Mouse (Mus musculus) myocyte (in vitro differentiated cells): ENCODE results near the gene Mbnl2. TPM values are rescaled to one million over a fixed set of nuclear protein-coding genes. Genes with fewer than 3 reads are reported as not detected.

Experiments
- H3K27me3 ChIP-seq: one replicate; pipeline ENCODE4 v1.6.1; 2011; ENCODE audit not compliant: control insufficient read depth, insufficient read depth, insufficient read length
- H3K36me3 ChIP-seq: one replicate; pipeline ENCODE4 v1.6.1; 2011; ENCODE audit not compliant: control insufficient read depth, insufficient read depth
- H3K4me2 ChIP-seq: one replicate; pipeline ENCODE4 v1.6.1; 2011; ENCODE audit warnings: low read depth, control low read depth
- H3K4me3 ChIP-seq: one replicate; pipeline ENCODE4 v1.5.1; 2011; ENCODE audit warnings: mild to moderate bottlenecking, control low read depth, moderate library complexity
- H3K79me2 ChIP-seq: one replicate; pipeline ENCODE4 v1.6.1; 2011; ENCODE audit not compliant: control insufficient read depth, insufficient read depth
- H3ac ChIP-seq: one replicate; pipeline ENCODE4 v1.6.1; 2011; ENCODE audit not compliant: control insufficient read depth, insufficient read length
- CEBPB ChIP-seq: IDR thresholded peaks from 2 replicates; pipeline ENCODE4 v1.6.1; 2011; ENCODE audit warnings: mild to moderate bottlenecking, moderate library complexity; ENCODE audit not compliant: poor library complexity, insufficient read depth, severe bottlenecking
- E2F4 ChIP-seq: IDR thresholded peaks from one replicate; pipeline ENCODE4 v1.6.1; 2011; ENCODE audit warnings: mild to moderate bottlenecking, control low read depth, moderate library complexity; ENCODE audit not compliant: insufficient read depth
- MAX ChIP-seq: IDR thresholded peaks from one replicate; pipeline ENCODE4 v1.6.1; 2011; ENCODE audit warnings: low read depth, mild to moderate bottlenecking, control low read depth
- MYOD1 ChIP-seq, 3 experiments: IDR thresholded peaks; one replicate each; pipeline ENCODE4 v1.6.1; 2011; ENCODE audit warnings: control low read depth in 2 of 3, low read depth in 2 of 3, mild to moderate bottlenecking in 2 of 3, moderate library complexity in 1 of 3; ENCODE audit not compliant: insufficient read length in 2 of 3, control insufficient read depth in 1 of 3
- MYOG ChIP-seq, 3 experiments: IDR thresholded peaks; one replicate each; pipeline ENCODE4 v1.6.1; 2011; ENCODE audit warnings: control low read depth in 2 of 3, low read depth in 2 of 3, mild to moderate bottlenecking in 2 of 3; ENCODE audit not compliant: insufficient read length in 2 of 3, control insufficient read depth in 1 of 3, insufficient read depth in 1 of 3
- POLR2A ChIP-seq: IDR thresholded peaks from one replicate; pipeline ENCODE4 v1.6.1; 2011; ENCODE audit warnings: low read depth, mild to moderate bottlenecking, control low read depth, moderate library complexity; ENCODE audit not compliant: insufficient read length
- POLR2AphosphoS2 ChIP-seq: IDR thresholded peaks from one replicate; pipeline ENCODE4 v1.6.1; 2011; ENCODE audit warnings: low read depth, control low read depth; ENCODE audit not compliant: insufficient read length
- REST ChIP-seq: IDR thresholded peaks from one replicate; pipeline ENCODE4 v1.6.1; 2011; ENCODE audit warnings: mild to moderate bottlenecking, control low read depth, moderate library complexity; ENCODE audit not compliant: insufficient read depth, insufficient read length
- SRF ChIP-seq: IDR thresholded peaks from one replicate; pipeline ENCODE4 v1.6.1; 2011; ENCODE audit warnings: low read depth; ENCODE audit not compliant: control insufficient read depth, insufficient read length
- TCF12 ChIP-seq: IDR thresholded peaks from one replicate; pipeline ENCODE4 v1.6.1; 2011; ENCODE audit warnings: mild to moderate bottlenecking, control low read depth; ENCODE audit not compliant: poor library complexity, insufficient read depth, severe bottlenecking
- TCF3 ChIP-seq: IDR thresholded peaks from one replicate; pipeline ENCODE4 v1.6.1; 2011; ENCODE audit warnings: low read depth, control low read depth; ENCODE audit not compliant: insufficient read length
- USF1 ChIP-seq: IDR thresholded peaks from one replicate; pipeline ENCODE4 v1.6.1; 2011; ENCODE audit warnings: low read depth, mild to moderate bottlenecking, control low read depth, moderate library complexity
- polyA plus RNA-seq: library from polyadenylated mRNA; unstranded; fragments of >200 nt; fragmentation: generic; extraction: Trizol; gene quantifications from one replicate; pipeline ENCODE4 v1.2.1, GENCODE M21; 2012; ENCODE audit warnings: missing spikeins

The Mbnl2 gene
- polyA plus RNA-seq, 1 experiment: 38.5 TPM

DNA sequence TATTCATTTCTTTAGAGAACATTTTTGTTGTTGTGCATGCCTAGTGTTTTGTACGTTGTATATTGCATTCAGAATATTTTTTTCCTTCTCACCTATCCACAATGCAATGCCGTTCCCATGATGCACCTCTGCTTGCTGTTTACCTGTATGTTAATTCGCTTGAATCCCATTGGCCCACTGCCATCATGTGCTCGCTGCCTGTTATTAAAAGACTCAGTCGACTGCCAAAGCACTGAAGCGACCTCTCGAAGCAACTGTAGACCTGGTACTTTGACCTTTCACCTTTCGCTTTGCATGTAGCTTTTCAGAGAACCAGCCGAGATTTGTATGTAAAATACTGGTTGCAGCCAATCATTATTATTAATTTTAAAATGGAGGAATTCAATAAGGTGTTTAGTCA, 120.0 kb downstream of the Mbnl2 start:
- no peak overlapping the region for H3K4me2 ChIP-seq
- TF ChIP-seq CEBPB (no peak), E2F4 (no peak), TCF3 (no peak), POLR2AphosphoS2 (no peak), SRF (no peak), USF1 (no peak), MAX (no peak), TCF12 (no peak), MYOG (IDR thresholded peaks at IDR 0.05; ENCODE audit: control insufficient read depth in 1 of 3, insufficient read depth in 1 of 3, insufficient read length in 2 of 3, low read depth in 2 of 3) (no peak), REST (no peak), MYOD1 (IDR thresholded peaks at IDR 0.05; ENCODE audit: control insufficient read depth in 1 of 3, insufficient read length in 2 of 3, low read depth in 2 of 3) (no peak), POLR2A (no peak)
- no peak overlapping the region for H3ac ChIP-seq
- H3K27me3 ChIP-seq: no peaks in the 10 kb centered on the region
- no peak overlapping the region for H3K4me3 ChIP-seq
- H3K36me3 ChIP-seq: peaks cover 67% of the 10 kb centered on the region
- H3K79me2 ChIP-seq: no peaks in the 10 kb centered on the region

DNA sequence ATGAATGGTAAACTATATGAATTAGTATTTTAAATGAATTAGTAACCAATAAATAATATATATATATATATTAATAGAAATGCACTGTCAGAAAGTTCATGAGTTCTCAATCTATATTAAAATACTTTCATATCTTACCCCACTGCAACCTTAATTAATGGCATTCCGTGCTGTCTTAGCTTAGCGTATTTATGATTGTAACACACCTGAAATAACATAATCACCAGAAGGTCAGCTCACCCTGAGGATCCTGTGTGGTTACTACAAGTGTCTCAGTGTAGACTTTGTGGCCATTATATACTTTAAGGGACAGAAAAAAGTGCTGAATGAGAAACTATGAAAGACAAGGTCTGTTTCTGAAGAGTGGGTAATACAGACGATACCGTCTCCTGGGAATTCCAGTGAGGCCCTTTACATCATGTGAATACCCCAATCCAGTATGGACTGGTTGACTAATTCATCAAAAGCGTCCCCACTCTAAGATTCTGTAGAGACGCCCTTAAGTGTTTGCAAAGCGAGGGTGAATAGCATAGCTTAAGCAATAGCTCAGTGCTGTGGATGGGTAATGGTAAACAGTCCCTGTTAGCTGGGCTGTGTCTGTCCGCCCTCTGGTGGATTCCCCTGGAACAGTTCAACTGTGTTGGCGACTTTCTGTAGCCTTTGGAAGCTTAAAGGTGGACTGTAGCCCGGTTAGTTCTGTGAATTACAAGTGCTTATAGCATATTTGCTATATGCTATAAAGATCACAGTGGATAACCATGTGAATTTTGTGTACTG, 122.6 kb downstream of the Mbnl2 start:
- Histone ChIP-seq H3K27me3 (no peaks in the 10 kb centered on the region), H3K4me2 (no peak overlapping the region), H3K36me3 (peaks cover 70% of the 10 kb centered on the region), H3K79me2 (no peaks in the 10 kb centered on the region), H3ac (no peak overlapping the region), H3K4me3 (no peak overlapping the region)
- no peak for TF ChIP-seq POLR2AphosphoS2
- TF ChIP-seq SRF: no peak
- TF ChIP-seq MYOD1 (IDR thresholded peaks at IDR 0.05; ENCODE audit: control insufficient read depth in 1 of 3, insufficient read length in 2 of 3, low read depth in 2 of 3): no peak
- no peak for TF ChIP-seq REST

DNA sequence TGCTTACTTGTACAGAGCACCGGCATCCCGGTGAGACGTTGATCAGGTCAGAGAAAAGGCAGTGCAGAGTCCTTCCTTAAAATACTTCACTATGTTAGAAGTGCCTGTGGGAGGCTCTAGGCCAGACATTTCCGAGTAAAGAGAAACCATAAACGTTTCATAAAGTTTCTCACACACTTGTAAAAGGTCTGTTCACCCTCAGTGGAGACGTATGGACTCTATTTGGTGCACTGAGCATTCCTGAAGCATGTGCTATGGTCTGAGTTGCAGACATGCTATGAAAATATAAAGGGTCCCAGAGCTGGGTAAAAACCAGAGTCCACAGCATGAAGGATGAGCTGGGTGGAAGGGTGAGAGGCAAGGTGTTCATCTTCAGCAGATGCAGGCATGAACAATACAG, 124.1 kb downstream of the Mbnl2 start:
- no peak overlapping the region for H3ac ChIP-seq
- no peak overlapping the region for H3K4me2 ChIP-seq
- no peak overlapping the region for H3K4me3 ChIP-seq
- H3K36me3 ChIP-seq: peaks cover 63% of the 10 kb centered on the region
- TF ChIP-seq REST (no peak), E2F4 (no peak), TCF3 (no peak), MAX (no peak), MYOD1 (IDR thresholded peaks at IDR 0.05; ENCODE audit: control insufficient read depth in 1 of 3, insufficient read length in 2 of 3, low read depth in 2 of 3) (no peak), POLR2AphosphoS2 (no peak), POLR2A (no peak), SRF (no peak), USF1 (no peak), CEBPB (no peak), TCF12 (no peak), MYOG (IDR thresholded peaks at IDR 0.05; ENCODE audit: control insufficient read depth in 1 of 3, insufficient read depth in 1 of 3, insufficient read length in 2 of 3, low read depth in 2 of 3) (no peak)
- no peaks in the 10 kb centered on the region for H3K79me2 ChIP-seq
- no peaks in the 10 kb centered on the region for H3K27me3 ChIP-seq

DNA sequence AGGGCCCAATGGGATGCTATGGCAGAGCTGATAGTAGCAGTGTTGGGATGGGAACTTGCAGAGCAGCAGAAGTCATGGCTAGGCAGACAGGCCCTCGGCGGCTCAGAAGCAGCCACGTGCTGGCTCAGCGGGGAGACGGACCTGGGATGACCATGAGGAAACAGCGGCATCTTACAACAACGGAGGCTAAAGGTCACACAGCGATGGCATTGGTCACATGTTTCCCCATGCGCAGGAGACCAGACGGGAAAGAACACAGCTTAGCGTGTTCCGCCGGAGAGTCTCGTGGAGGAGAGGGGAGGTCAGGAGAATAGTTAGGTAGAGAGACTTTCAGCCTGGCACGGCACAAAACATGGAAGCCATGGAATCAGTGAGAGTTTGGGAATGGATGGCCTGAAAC, 125.7 kb downstream of the Mbnl2 start:
- TF ChIP-seq POLR2A: no peak
- no peak for TF ChIP-seq TCF3
- TF ChIP-seq MAX: no peak
- no peak for TF ChIP-seq SRF
- no peak for TF ChIP-seq MYOD1 (IDR thresholded peaks at IDR 0.05; ENCODE audit: control insufficient read depth in 1 of 3, insufficient read length in 2 of 3, low read depth in 2 of 3)
- TF ChIP-seq E2F4: no peak
- TF ChIP-seq USF1: no peak
- no peak for TF ChIP-seq TCF12
- no peak for TF ChIP-seq MYOG (IDR thresholded peaks at IDR 0.05; ENCODE audit: control insufficient read depth in 1 of 3, insufficient read depth in 1 of 3, insufficient read length in 2 of 3, low read depth in 2 of 3)
- no peak for TF ChIP-seq CEBPB
- no peak for TF ChIP-seq REST
- TF ChIP-seq POLR2AphosphoS2: no peak
- peaks cover 61% of the 10 kb centered on the region for H3K36me3 ChIP-seq
- H3K4me2 ChIP-seq: no peak overlapping the region

DNA sequence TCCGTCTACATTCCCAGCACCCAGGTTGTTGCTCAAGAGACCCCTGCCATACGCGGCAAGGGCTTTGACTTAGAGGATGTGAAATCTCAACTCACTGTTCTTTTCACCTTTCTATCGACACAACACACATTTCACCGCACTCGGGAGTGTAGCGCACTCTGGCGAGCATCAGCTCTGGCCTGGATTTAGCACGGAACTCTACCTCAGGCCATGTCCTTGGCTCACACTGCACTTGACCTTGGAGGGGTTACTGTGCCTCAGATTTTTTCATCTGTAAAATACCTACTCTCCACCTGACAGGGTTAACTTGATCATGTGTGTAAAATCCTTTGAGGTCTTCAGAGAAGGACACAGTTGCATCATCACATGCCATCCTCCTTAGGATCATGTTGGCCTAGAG, 127.2 kb downstream of the Mbnl2 start:
- H3K4me2 ChIP-seq: no peak overlapping the region
- H3K27me3 ChIP-seq: no peaks in the 10 kb centered on the region
- H3K4me3 ChIP-seq: no peak overlapping the region
- peaks cover 62% of the 10 kb centered on the region for H3K36me3 ChIP-seq
- no peaks in the 10 kb centered on the region for H3K79me2 ChIP-seq
- TF ChIP-seq POLR2A (no peak), CEBPB (no peak), TCF12 (no peak), REST (no peak), MYOD1 (IDR thresholded peaks at IDR 0.05; ENCODE audit: control insufficient read depth in 1 of 3, insufficient read length in 2 of 3, low read depth in 2 of 3) (no peak), USF1 (no peak), MYOG (IDR thresholded peaks at IDR 0.05; ENCODE audit: control insufficient read depth in 1 of 3, insufficient read depth in 1 of 3, insufficient read length in 2 of 3, low read depth in 2 of 3) (no peak), MAX (no peak)
- no peak overlapping the region for H3ac ChIP-seq

More for the DNA sequence above, 125.7 kb downstream of the Mbnl2 start:
- H3K27me3 ChIP-seq: no peaks in the 10 kb centered on the region
- no peak overlapping the region for H3K4me3 ChIP-seq
- H3ac ChIP-seq: no peak overlapping the region
- H3K79me2 ChIP-seq: no peaks in the 10 kb centered on the region
